In genomic region chr16:92061586-92061985, GRCm38 (mm10) we compare ENCODE assay signal across 22 mouse cellular contexts. TPM values are rescaled to one million over a fixed set of nuclear protein-coding genes. Genes with fewer than 3 reads are reported as not detected.
A peak's percentile ranks its signal among the peaks of the same experiment; 100 is the strongest.
DNase-seq lines count a peak whose midpoint lies in the region; ATAC-seq and TF ChIP-seq lines count a peak whose summit lies in the region.
"Had no signal": no experiment of that assay in that cellular context is flagged by ENCODE, and none has a peak within 500 bp of the region (broad histone marks: within the 10 kb centered on the region; RNA-seq: fewer than 3 reads in every experiment).

No protein-coding gene starts in this region.

- H3K27me3 ChIP-seq in kidney, embryonic 16.5 days (ENCODE audit: insufficient read depth, low read length), result no peaks in the 10 kb centered on the region
- H3K27me3 ChIP-seq in kidney, postnatal 0 days (ENCODE audit: insufficient read depth, low read length), result no peaks in the 10 kb centered on the region
- H3K27me3 ChIP-seq: forebrain, embryonic 13.5 days; heart, embryonic 13.5 days had no signal

- H3K4me1 ChIP-seq in kidney, embryonic 16.5 days (ENCODE audit: insufficient read depth, low read length), result peaks cover 27% of the 10 kb centered on the region
- H3K4me1 ChIP-seq in kidney, postnatal 0 days (replicated peaks; ENCODE audit: insufficient read depth, low read length), result peaks cover 12% of the 10 kb centered on the region; the same call in 1 of the 2 replicates

- no peak overlapping the region for H3K4me2 ChIP-seq in kidney, embryonic 16.5 days (replicated peaks; ENCODE audit: low read depth, low read length)
- H3K4me2 ChIP-seq in kidney, postnatal 0 days (ENCODE audit: low read length), result peak overlapping the region; percentile 72; the same call in 1 of the 2 replicates
- H3K4me2 ChIP-seq: heart, embryonic 13.5 days had no signal

- WGBS in kidney, embryonic 16.5 days, result 94% methylated on average over 7 of the region's 7 CpGs
- WGBS in kidney, postnatal 0 days, result 93% methylated on average over 7 of the region's 7 CpGs

- H3K9me3 ChIP-seq in kidney, embryonic 16.5 days (ENCODE audit: low read length), result no peaks in the 10 kb centered on the region
- no peaks in the 10 kb centered on the region for H3K9me3 ChIP-seq in kidney, postnatal 0 days (replicated peaks; ENCODE audit: low read length)
- H3K9me3 ChIP-seq: embryonic facial prominence, embryonic 10.5 days; forebrain, embryonic 13.5 days; G1E; heart, embryonic 13.5 days had no signal

- no peak overlapping the region for H3K27ac ChIP-seq in gastrocnemius, adult 2 months
- no peak overlapping the region for H3K27ac ChIP-seq in kidney, embryonic 16.5 days (ENCODE audit: low read length)
- no peak overlapping the region for H3K27ac ChIP-seq in kidney, postnatal 0 days
- H3K27ac ChIP-seq: embryonic facial prominence, embryonic 10.5 days; forebrain, embryonic 13.5 days; heart, embryonic 13.5 days had no signal

- peaks cover 24% of the 10 kb centered on the region for H3K36me3 ChIP-seq in kidney, embryonic 16.5 days (ENCODE audit: insufficient read depth, low read length)
- peaks cover 18% of the 10 kb centered on the region; the same call in 1 of the 2 replicates for H3K36me3 ChIP-seq in kidney, postnatal 0 days (ENCODE audit: insufficient read depth, low read length)

- intact Hi-C loops in gastrocnemius, adult 2 months (cut with DNase I), result no loop called here
- intact Hi-C loops in gastrocnemius, postnatal 14 days (cut with DNase I; ENCODE audit: low total_unique reads), result no loop called here

- DNase-seq in gastrocnemius, adult 2 months, result no peak
- no peak for DNase-seq in gastrocnemius, postnatal 14 days
- peak; percentile 31 for DNase-seq in kidney, adult 18-20 months
- DNase-seq in kidney, postnatal 0 days (ENCODE audit: low spot score), result no peak
- no peak for DNase-seq in kidney, postnatal 4 days
- peak; percentile 33 to 62 for DNase-seq in kidney, postnatal 25 days
- DNase-seq: adrenal gland, adult 8-10 months; adrenal gland, postnatal 36 days; B cell, adult 2 months; cerebellum, adult 2 months; cerebellum, postnatal 10 days; forebrain, postnatal 0 days; gastrocnemius, postnatal 36 days; heart, adult 11 months; heart, postnatal 36 days had no signal

- no peak for TF ChIP-seq CTCF in gastrocnemius, adult 2 months (IDR thresholded peaks at IDR 0.05)
- no peak for TF ChIP-seq CTCF in kidney, postnatal 0 days (IDR thresholded peaks at IDR 0.05; ENCODE audit: low read depth)

- ATAC-seq in kidney, embryonic 16.5 days (ENCODE audit: low FRiP score, low TSS enrichment), result no peak
- ATAC-seq in kidney, postnatal 0 days (replicated peaks; ENCODE audit: low FRiP score, low read depth), result no peak
- ATAC-seq: forebrain, embryonic 13.5 days; forebrain, postnatal 0 days had no signal

- no peak overlapping the region for H3K9ac ChIP-seq in kidney, embryonic 16.5 days (replicated peaks; ENCODE audit: low read length)
- H3K9ac ChIP-seq in kidney, postnatal 0 days (ENCODE audit: low read depth, low read length), result no peak overlapping the region
- H3K9ac ChIP-seq: forebrain, embryonic 13.5 days; forebrain, postnatal 0 days; heart, embryonic 13.5 days had no signal

- peak overlapping the region; percentile 98 for H3K4me3 ChIP-seq in gastrocnemius, adult 2 months
- H3K4me3 ChIP-seq in kidney, embryonic 16.5 days (ENCODE audit: low read length), result no peak overlapping the region
- H3K4me3 ChIP-seq in kidney, postnatal 0 days (replicated peaks; ENCODE audit: low read depth, low read length), result no peak overlapping the region
- H3K4me3 ChIP-seq: embryonic facial prominence, embryonic 10.5 days; heart, embryonic 13.5 days had no signal

RNA-seq across cellular contexts. Expression of gene Slc5a3, which starts 3.5 kb away (rescaled TPM):
- 1 to 10 TPM; 2.3 to 7.8 TPM for total RNA-seq in gastrocnemius, adult 2 months (2021)
- 1 to 10 TPM; 3.3 TPM for total RNA-seq in gastrocnemius, postnatal 14 days (2021)
- 11.2 and 13.1 TPM in 2 replicates for polyA plus RNA-seq in kidney, embryonic 16.5 days (2015; fragmentation: Nextera tagmentation; extraction: Ambion mirVana)
- polyA plus RNA-seq in kidney, postnatal 0 days (2015; fragmentation: Nextera tagmentation; extraction: Ambion mirVana), result 13.5 and 13.9 TPM in 2 replicates

RNA-seq across cellular contexts. Expression of gene Gm49711, which starts 3.5 kb away (rescaled TPM):
- not detected for total RNA-seq in gastrocnemius, adult 2 months (2021)
- not detected for total RNA-seq in gastrocnemius, postnatal 14 days (2021)
- 0.15 TPM in 1 of 2 replicates, not detected in the other for polyA plus RNA-seq in kidney, embryonic 16.5 days (2015; fragmentation: Nextera tagmentation; extraction: Ambion mirVana)
- 0.13 and 0.29 TPM in 2 replicates for polyA plus RNA-seq in kidney, postnatal 0 days (2015; fragmentation: Nextera tagmentation; extraction: Ambion mirVana)
- total RNA-seq: adrenal gland, adult 8-10 months; adrenal gland, postnatal 36 days; forebrain, postnatal 0 days; G1E; gastrocnemius, adult 18-20 months; gastrocnemius, postnatal 36 days; heart, postnatal 36 days had no signal
- polyA plus RNA-seq: CD4-positive, CD25-positive, alpha-beta regulatory T cell, adult 4 months; embryonic facial prominence, embryonic 10.5 days had no signal

RNA-seq across cellular contexts. Expression of gene Mrps6, which starts 3.5 kb away (rescaled TPM):
- 10 to 100 TPM; 25.7 to 29.4 TPM for total RNA-seq in gastrocnemius, adult 2 months (2021)
- 10 to 100 TPM; 16.9 to 18.7 TPM for total RNA-seq in gastrocnemius, postnatal 14 days (2021)
- polyA plus RNA-seq in kidney, embryonic 16.5 days (2015; fragmentation: Nextera tagmentation; extraction: Ambion mirVana), result 164 and 165 TPM in 2 replicates
- polyA plus RNA-seq in kidney, postnatal 0 days (2015; fragmentation: Nextera tagmentation; extraction: Ambion mirVana), result 373 and 387 TPM in 2 replicates

Comparison
In these comparisons a context has a peak if more than half of its experiments do, and no peak if none do; other contexts are left out.
1. DNase-seq: peak in kidney, adult 18-20 months (single experiment) and kidney, postnatal 25 days (2 of 2); none in gastrocnemius, adult 2 months (single experiment), gastrocnemius, postnatal 14 days (single experiment), kidney, postnatal 0 days (single experiment) and kidney, postnatal 4 days (0 of 2).